Mouse (Mus musculus) thymus, adult 2 months (tissue): ENCODE measurements around the gene Usp10.

ENCODE experiments used
- CTCF ChIP-seq: fragments of 200-500 bp; IDR thresholded peaks from 2 replicates; pipeline ENCODE4 v1.5.1; 2012; ENCODE audit warnings: mild to moderate bottlenecking, control low read depth, low read length, moderate library complexity, borderline replicate concordance; ENCODE audit not compliant: control insufficient read depth, poor library complexity, insufficient read depth; ENCODE audit errors: extremely low read depth
- POLR2A ChIP-seq: fragments of 200-500 bp; IDR thresholded peaks from 2 replicates; pipeline ENCODE4 v1.6.1; 2012; ENCODE audit warnings: mild to moderate bottlenecking, low read length, control low read depth, moderate library complexity; ENCODE audit not compliant: control insufficient read depth, poor library complexity, insufficient read depth; ENCODE audit errors: extremely low read depth

DNA sequence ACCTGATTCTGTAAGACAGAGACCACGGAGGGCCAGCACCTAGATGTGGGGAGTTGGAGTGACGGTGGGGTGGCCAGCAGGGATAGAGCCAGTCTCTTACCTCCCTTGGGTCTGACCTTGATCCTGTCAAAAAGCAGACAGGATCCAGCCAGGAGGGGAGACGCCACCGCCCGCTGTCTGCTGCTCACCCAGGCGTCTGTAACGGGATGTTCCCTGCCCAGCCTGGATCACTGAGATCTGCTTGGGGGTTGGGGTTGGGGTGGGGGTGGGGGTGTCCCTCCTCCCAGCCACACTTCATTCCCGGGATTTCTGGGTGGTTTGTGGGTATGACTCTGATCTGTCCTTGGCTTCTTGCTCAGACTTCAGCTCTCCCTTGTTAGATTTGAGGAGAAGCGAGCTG lies 92.2 kb downstream of the Usp10 start:
- TF ChIP-seq POLR2A, result no peak
- no peak for TF ChIP-seq CTCF
